Mouse (Mus musculus) hindbrain, embryonic 16.5 days (tissue): Measurements from ENCODE around the gene Ttc27. TPM values are rescaled to one million over a fixed set of nuclear protein-coding genes. Genes with fewer than 3 reads are reported as not detected.

Experiments
- ATAC-seq: fragments of 200-750 bp; cut with Nextera tagmentation; 2 replicates; pipeline ENCODE4 v1.8.0; 2017; ENCODE audit warnings: moderate TSS enrichment, moderate library complexity
- H3K27ac ChIP-seq: fragments of 300-500 bp; sonication (generic); 2 replicates; pipeline ENCODE4 v1.5.1; 2014; ENCODE audit warnings: low read depth, mild to moderate bottlenecking, control low read depth, low read length, moderate library complexity
- H3K27me3 ChIP-seq: fragments of 300-500 bp; sonication (generic); replicated peaks from 2 replicates; pipeline ENCODE4 v1.6.1; 2014; ENCODE audit warnings: low read length; ENCODE audit not compliant: control insufficient read depth, insufficient read depth
- H3K36me3 ChIP-seq: fragments of 300-500 bp; sonication (generic); 2 replicates; pipeline ENCODE4 v1.6.1; 2014; ENCODE audit warnings: mild to moderate bottlenecking, low read length, moderate library complexity, mixed read lengths; ENCODE audit not compliant: control insufficient read depth, insufficient read depth
- H3K4me1 ChIP-seq: fragments of 300-500 bp; sonication (generic); 2 replicates; pipeline ENCODE4 v1.6.1; 2014; ENCODE audit warnings: low read depth, low read length; ENCODE audit not compliant: control insufficient read depth, insufficient read depth
- H3K4me2 ChIP-seq: fragments of 300-500 bp; sonication (generic); 2 replicates; pipeline ENCODE4 v1.6.1; 2014; ENCODE audit warnings: mild to moderate bottlenecking, low read length, control low read depth, moderate library complexity
- H3K4me3 ChIP-seq: fragments of 300-500 bp; sonication (generic); 2 replicates; pipeline ENCODE4 v1.5.1; 2014; ENCODE audit warnings: mild to moderate bottlenecking, low read length, control low read depth, moderate library complexity
- H3K9ac ChIP-seq: fragments of 300-500 bp; sonication (generic); 2 replicates; pipeline ENCODE4 v1.6.1; 2014; ENCODE audit warnings: low read depth, mild to moderate bottlenecking, control low read depth, low read length, moderate library complexity
- H3K9me3 ChIP-seq: fragments of 300-500 bp; sonication (generic); 2 replicates; pipeline ENCODE4 v1.6.1; 2014; ENCODE audit warnings: mild to moderate bottlenecking, low read length, moderate library complexity; ENCODE audit not compliant: control insufficient read depth
- WGBS: fragments of 180-500 bp; shearing (Covaris S2); extraction: QIAGEN DNeasy Blood & Tissue Kit; methylation state at CpG from one replicate; pipeline ENCODE4 v1.1.7; 2014; 5-methylcytosine and 5-hydroxymethylcytosine counted together
- polyA plus RNA-seq: library from polyadenylated mRNA; unstranded; fragments of >200 nt; fragmentation: Nextera tagmentation; extraction: Ambion mirVana; gene quantifications from 2 replicates; pipeline ENCODE4 v1.2.1, GENCODE M21; 2015

Ttc27 gene
- polyA plus RNA-seq, 1 experiment from 2014 or later, result 17.3 TPM

GRCm38 (mm10) chr17:74843486-74843885 is 126.0 kb downstream of the Ttc27 start:
- Histone ChIP-seq H3K4me3 (no peak overlapping the region), H3K27me3 (no peaks in the 10 kb centered on the region), H3K9ac (no peak overlapping the region), H3K4me2 (no peak overlapping the region), H3K36me3 (no peaks in the 10 kb centered on the region), H3K4me1 (no peaks in the 10 kb centered on the region), H3K27ac (no peak overlapping the region), H3K9me3 (no peaks in the 10 kb centered on the region)
- WGBS, result 89% methylated on average over 6 of the region's 6 CpGs
- ATAC-seq, result no peak

GRCm38 (mm10) chr17:74846031-74846891 is 128.7 kb downstream of the Ttc27 start:
- Histone ChIP-seq H3K9me3 (no peaks in the 10 kb centered on the region), H3K4me3 (no peak overlapping the region), H3K9ac (no peak overlapping the region), H3K36me3 (no peaks in the 10 kb centered on the region), H3K27ac (no peak overlapping the region), H3K27me3 (no peaks in the 10 kb centered on the region), H3K4me1 (no peaks in the 10 kb centered on the region), H3K4me2 (no peak overlapping the region)
- WGBS, result 50% methylated on average over 10 of the region's 10 CpGs
- no peak for ATAC-seq

GRCm38 (mm10) chr17:74850216-74850615 is 132.7 kb downstream of the Ttc27 start:
- Histone ChIP-seq H3K9ac (no peak overlapping the region), H3K27me3 (no peaks in the 10 kb centered on the region), H3K4me1 (no peaks in the 10 kb centered on the region), H3K36me3 (no peaks in the 10 kb centered on the region), H3K27ac (no peak overlapping the region), H3K9me3 (no peaks in the 10 kb centered on the region), H3K4me2 (no peak overlapping the region), H3K4me3 (no peak overlapping the region)
- no peak for ATAC-seq
- WGBS, result 81% methylated on average over 3 of the region's 3 CpGs

GRCm38 (mm10) chr17:74859298-74859697 is 141.8 kb downstream of the Ttc27 start:
- no peak overlapping the region for H3K9ac ChIP-seq
- H3K27me3 ChIP-seq, result no peaks in the 10 kb centered on the region
- H3K36me3 ChIP-seq, result no peaks in the 10 kb centered on the region
- no peak for ATAC-seq
- WGBS, result 79% methylated on average over 2 of the region's 2 CpGs
- H3K4me2 ChIP-seq, result no peak overlapping the region
- no peak overlapping the region for H3K4me3 ChIP-seq
- no peaks in the 10 kb centered on the region for H3K4me1 ChIP-seq
- no peaks in the 10 kb centered on the region for H3K9me3 ChIP-seq
- H3K27ac ChIP-seq, result no peak overlapping the region

- no peaks in the 10 kb centered on the region for H3K27me3 ChIP-seq
- H3K27ac ChIP-seq, result no peak overlapping the region
- H3K4me2 ChIP-seq, result no peak overlapping the region
- 69% methylated on average over 17 of the region's 17 CpGs for WGBS
- H3K4me3 ChIP-seq, result no peak overlapping the region
- H3K9ac ChIP-seq, result no peak overlapping the region
- no peak for ATAC-seq
- H3K4me1 ChIP-seq, result no peaks in the 10 kb centered on the region
- no peaks in the 10 kb centered on the region for H3K9me3 ChIP-seq
- H3K36me3 ChIP-seq, result no peaks in the 10 kb centered on the region
Observed at GRCm38 (mm10) chr17:74860180-74860993, 142.9 kb downstream of the Ttc27 start.

GRCm38 (mm10) chr17:74863845-74864244 is 146.3 kb downstream of the Ttc27 start:
- no peak overlapping the region for H3K27ac ChIP-seq
- H3K36me3 ChIP-seq, result no peaks in the 10 kb centered on the region
- no peak overlapping the region for H3K9ac ChIP-seq
- WGBS, result 91% methylated on average over 5 of the region's 5 CpGs
- no peak overlapping the region for H3K4me2 ChIP-seq
- ATAC-seq, result no peak
- H3K4me1 ChIP-seq, result peaks cover 11% of the 10 kb centered on the region
- H3K4me3 ChIP-seq, result no peak overlapping the region
- H3K27me3 ChIP-seq, result no peaks in the 10 kb centered on the region
- no peaks in the 10 kb centered on the region for H3K9me3 ChIP-seq

GRCm38 (mm10) chr17:74864790-74865548 is 147.4 kb downstream of the Ttc27 start:
- no peak for ATAC-seq
- 82% methylated on average over 10 of the region's 10 CpGs for WGBS
- Histone ChIP-seq H3K9me3 (no peaks in the 10 kb centered on the region), H3K4me1 (peaks cover 11% of the 10 kb centered on the region), H3K27ac (no peak overlapping the region), H3K4me2 (no peak overlapping the region), H3K36me3 (no peaks in the 10 kb centered on the region), H3K4me3 (no peak overlapping the region), H3K9ac (no peak overlapping the region), H3K27me3 (no peaks in the 10 kb centered on the region)

GRCm38 (mm10) chr17:74865694-74866564 is 148.4 kb downstream of the Ttc27 start:
- H3K4me1 ChIP-seq, result peaks cover 11% of the 10 kb centered on the region
- no peaks in the 10 kb centered on the region for H3K9me3 ChIP-seq
- H3K36me3 ChIP-seq, result no peaks in the 10 kb centered on the region
- no peak for ATAC-seq
- H3K27me3 ChIP-seq, result no peaks in the 10 kb centered on the region
- no peak overlapping the region for H3K4me3 ChIP-seq
- WGBS, result 75% methylated on average over 16 of the region's 16 CpGs
- H3K27ac ChIP-seq, result no peak overlapping the region
- no peak overlapping the region for H3K9ac ChIP-seq
- no peak overlapping the region for H3K4me2 ChIP-seq
